Mouse (Mus musculus) liver, embryonic 16.5 days (tissue): ENCODE measurements around the gene Ehbp1l1. TPM values are rescaled to one million over a fixed set of nuclear protein-coding genes. Genes with fewer than 3 reads are reported as not detected.

Experiments used
- ATAC-seq: fragments of 200-750 bp; cut with Nextera tagmentation; 2 replicates; pipeline ENCODE4 v1.8.0; 2017; ENCODE audit warnings: low read depth, mild to moderate bottlenecking, moderate number of reproducible peaks, moderate library complexity
- H3K27ac ChIP-seq: fragments of 300-500 bp; sonication (generic); 2 replicates; pipeline ENCODE4 v1.5.1; 2014; ENCODE audit warnings: mild to moderate bottlenecking, low read length
- H3K27me3 ChIP-seq: fragments of 300-500 bp; sonication (generic); 2 replicates; pipeline ENCODE4 v1.6.1; 2014; ENCODE audit warnings: low read depth, low read length, mixed read lengths; ENCODE audit not compliant: control insufficient read depth, insufficient read depth
- H3K36me3 ChIP-seq: fragments of 300-500 bp; sonication (generic); 2 replicates; pipeline ENCODE4 v1.6.1; 2014; ENCODE audit warnings: mild to moderate bottlenecking; ENCODE audit not compliant: control insufficient read depth, insufficient read depth
- H3K4me1 ChIP-seq: fragments of 300-500 bp; sonication (generic); 2 replicates; pipeline ENCODE4 v1.6.1; 2014; ENCODE audit warnings: low read depth, low read length, mixed read lengths; ENCODE audit not compliant: control insufficient read depth
- H3K4me2 ChIP-seq: fragments of 300-500 bp; sonication (generic); 2 replicates; pipeline ENCODE4 v1.6.1; 2014; ENCODE audit warnings: low read depth, low read length, mixed read lengths
- H3K4me3 ChIP-seq: fragments of 300-500 bp; sonication (generic); 2 replicates; pipeline ENCODE4 v1.5.1; 2014; ENCODE audit warnings: low read depth, mild to moderate bottlenecking, low read length
- H3K9ac ChIP-seq: fragments of 300-500 bp; sonication (generic); 2 replicates; pipeline ENCODE4 v1.6.1; 2014; ENCODE audit warnings: low read depth, low read length
- H3K9me3 ChIP-seq: fragments of 300-500 bp; sonication (generic); replicated peaks from 2 replicates; pipeline ENCODE4 v1.6.1; 2016; ENCODE audit warnings: low read length; ENCODE audit not compliant: control insufficient read depth
- WGBS: fragments of 180-500 bp; shearing (Covaris S2); extraction: QIAGEN DNeasy Blood & Tissue Kit; methylation state at CpG from one replicate; pipeline ENCODE4 v1.1.7; 2014; ENCODE audit not compliant: insufficient replicate concordance; 5-methylcytosine and 5-hydroxymethylcytosine counted together
- polyA plus RNA-seq: library from polyadenylated mRNA; unstranded; fragments of >200 nt; fragmentation: Nextera tagmentation; extraction: Ambion mirVana; gene quantifications from 2 replicates; pipeline ENCODE4 v1.2.1, GENCODE M21; 2015

Gene Ehbp1l1
- polyA plus RNA-seq, 1 experiment from 2014 or later: 105 TPM

DNA sequence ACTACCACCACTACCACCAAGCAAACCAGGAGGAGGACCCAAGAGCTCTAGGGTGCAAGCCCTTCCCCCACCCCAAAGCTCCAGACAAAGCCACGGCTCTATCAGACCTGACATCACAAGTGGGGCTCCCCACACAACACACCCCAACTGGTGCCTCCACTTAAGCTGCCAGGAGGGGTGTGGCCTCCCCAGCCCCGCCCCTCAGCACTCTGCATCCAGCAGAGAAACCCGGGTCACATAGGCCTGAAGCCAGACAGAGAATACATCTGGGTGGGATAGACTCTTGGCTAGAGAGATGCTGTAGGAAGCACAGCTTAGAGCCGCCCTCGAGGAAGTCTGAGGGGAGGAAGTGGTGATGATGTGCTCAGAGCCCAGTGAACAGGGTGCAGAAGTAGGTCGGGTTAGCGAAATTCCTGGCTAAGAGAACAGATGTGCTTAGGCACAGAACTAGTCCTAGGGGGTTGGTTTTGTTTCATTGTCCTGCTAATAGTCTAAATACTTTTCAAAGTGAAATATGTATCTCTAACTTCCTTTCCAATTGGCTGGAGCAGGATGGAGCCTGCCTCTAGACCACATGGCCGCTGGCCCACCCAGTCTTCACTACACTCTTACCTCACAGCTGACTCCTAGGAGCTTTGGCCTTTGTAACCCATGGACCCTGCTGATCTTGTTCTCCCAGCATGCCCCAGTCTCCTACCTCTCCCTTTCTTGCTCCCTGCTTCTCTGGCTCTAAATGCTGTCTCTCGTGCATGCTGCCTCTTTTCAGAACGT, 21.1 kb downstream of the Ehbp1l1 start:
- Histone ChIP-seq H3K4me2 (peak overlapping the region; percentile 58), H3K9me3 (no peaks in the 10 kb centered on the region), H3K4me1 (peaks cover 28% of the 10 kb centered on the region), H3K4me3 (peak overlapping the region; percentile 32), H3K27ac (peak overlapping the region; percentile 88), H3K36me3 (peaks cover 66% of the 10 kb centered on the region), H3K27me3 (no peaks in the 10 kb centered on the region), H3K9ac (peak overlapping the region; percentile 54)
- peak; percentile 77 for ATAC-seq
- WGBS: 41% methylated on average over 10 of the region's 10 CpGs

DNA sequence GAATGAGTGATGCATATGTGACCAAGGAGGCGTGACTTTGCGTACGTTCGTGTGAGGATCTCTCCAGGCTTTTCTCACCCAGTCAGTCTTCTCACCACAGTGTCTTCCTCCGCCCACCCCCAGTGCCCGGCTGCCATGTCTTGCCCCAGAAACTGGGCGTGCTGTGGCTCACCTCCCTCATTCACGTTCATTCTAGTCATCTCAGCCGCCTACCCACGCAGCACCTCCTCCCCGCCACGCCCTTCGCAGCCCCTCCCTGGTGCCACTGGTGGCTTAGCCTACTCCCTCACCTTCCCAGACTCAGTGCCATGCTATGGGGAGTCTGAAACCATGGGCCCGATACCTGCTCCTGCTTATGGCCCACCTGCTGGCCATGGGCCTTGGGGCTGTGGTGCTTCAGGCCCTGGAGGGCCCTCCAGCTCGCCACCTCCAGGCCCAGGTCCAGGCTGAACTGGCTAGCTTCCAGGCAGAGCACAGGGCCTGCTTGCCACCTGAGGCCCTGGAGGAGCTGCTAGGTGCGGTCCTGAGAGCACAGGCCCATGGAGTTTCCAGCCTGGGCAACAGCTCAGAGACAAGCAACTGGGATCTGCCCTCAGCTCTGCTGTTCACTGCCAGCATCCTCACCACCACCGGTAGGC, 21.8 kb downstream of the Ehbp1l1 start, which contains the start of gene Kcnk7:
Gene Kcnk7 (plus strand): TSS at position 205 of the 638 bp plus-strand sequence.
- H3K4me2 ChIP-seq: peak within 1 kb of the TSS; percentile 58
- H3K36me3 ChIP-seq: peaks cover 63% of the 10 kb centered on the region
- peaks cover 28% of the 10 kb centered on the region for H3K4me1 ChIP-seq
- no peaks in the 10 kb centered on the region for H3K9me3 ChIP-seq
- no peaks in the 10 kb centered on the region for H3K27me3 ChIP-seq
- peak within 1 kb of the TSS; percentile 88 for H3K27ac ChIP-seq
- ATAC-seq: peak; percentile 68
- H3K4me3 ChIP-seq: peak within 1 kb of the TSS; percentile 32
- peak within 1 kb of the TSS; percentile 54 for H3K9ac ChIP-seq
- WGBS: 49% methylated on average over 17 of the region's 17 CpGs

DNA sequence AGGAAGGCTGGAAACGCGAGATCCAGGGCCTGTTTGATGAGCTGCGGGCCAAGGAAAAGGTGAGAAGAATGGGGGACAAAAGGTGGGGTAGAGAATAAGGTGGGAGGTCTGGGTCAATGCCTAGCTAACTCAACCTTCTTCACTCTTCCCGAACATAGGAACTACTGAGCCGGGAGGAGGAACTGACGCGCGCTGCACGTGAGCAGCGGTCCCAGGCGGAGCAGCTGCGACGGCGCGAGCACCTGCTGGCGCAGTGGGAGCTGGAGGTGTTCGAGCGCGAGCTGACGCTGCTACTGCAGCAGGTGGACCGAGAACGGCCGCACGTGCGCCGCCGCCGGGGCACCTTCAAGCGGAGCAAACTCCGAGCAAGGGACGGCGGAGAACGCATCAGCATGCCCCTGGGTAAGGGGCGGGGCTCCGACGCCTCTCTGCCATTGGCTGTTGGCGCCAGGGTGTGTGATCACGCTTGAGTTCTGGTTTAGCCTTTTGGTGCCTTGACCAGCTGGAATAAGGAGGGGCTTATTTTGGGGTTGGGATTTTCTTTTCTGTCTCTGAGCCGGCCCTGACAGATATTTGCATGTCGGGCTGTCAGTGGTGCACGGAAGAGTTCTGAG, 30.2 kb downstream of the Ehbp1l1 start:
- ATAC-seq: no peak
- Histone ChIP-seq H3K27ac (no peak overlapping the region), H3K36me3 (peaks cover 53% of the 10 kb centered on the region), H3K9me3 (no peaks in the 10 kb centered on the region), H3K4me3 (no peak overlapping the region), H3K4me2 (no peak overlapping the region), H3K27me3 (no peaks in the 10 kb centered on the region), H3K9ac (no peak overlapping the region), H3K4me1 (peaks cover 28% of the 10 kb centered on the region)
- 79% methylated on average over 41 of the region's 41 CpGs for WGBS

DNA sequence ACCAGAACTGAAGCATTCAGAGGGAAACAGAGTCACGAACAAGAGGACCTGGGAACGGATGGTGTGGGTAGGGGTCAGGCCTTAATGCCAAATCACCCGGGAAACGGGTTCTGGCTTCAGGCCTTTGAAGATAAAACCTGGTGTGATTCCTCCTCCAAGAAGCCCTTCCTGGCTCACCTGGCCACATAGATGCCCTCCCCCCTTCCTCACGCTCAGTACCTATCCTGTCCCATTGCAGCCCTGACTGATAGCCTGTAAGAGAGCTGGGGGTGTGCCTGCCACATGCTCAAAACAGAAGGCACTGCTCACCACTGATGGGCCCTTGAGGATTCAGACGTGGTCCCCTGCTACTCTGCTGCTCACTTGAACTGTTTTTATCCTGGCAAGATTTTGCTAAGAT, 32.3 kb downstream of the Ehbp1l1 start:
- Histone ChIP-seq H3K27me3 (no peaks in the 10 kb centered on the region), H3K27ac (no peak overlapping the region), H3K9me3 (no peaks in the 10 kb centered on the region), H3K4me1 (peaks cover 40% of the 10 kb centered on the region), H3K4me2 (no peak overlapping the region), H3K36me3 (peaks cover 38% of the 10 kb centered on the region), H3K4me3 (no peak overlapping the region), H3K9ac (no peak overlapping the region)
- WGBS: 81% methylated on average over 6 of the region's 6 CpGs
- no peak for ATAC-seq

DNA sequence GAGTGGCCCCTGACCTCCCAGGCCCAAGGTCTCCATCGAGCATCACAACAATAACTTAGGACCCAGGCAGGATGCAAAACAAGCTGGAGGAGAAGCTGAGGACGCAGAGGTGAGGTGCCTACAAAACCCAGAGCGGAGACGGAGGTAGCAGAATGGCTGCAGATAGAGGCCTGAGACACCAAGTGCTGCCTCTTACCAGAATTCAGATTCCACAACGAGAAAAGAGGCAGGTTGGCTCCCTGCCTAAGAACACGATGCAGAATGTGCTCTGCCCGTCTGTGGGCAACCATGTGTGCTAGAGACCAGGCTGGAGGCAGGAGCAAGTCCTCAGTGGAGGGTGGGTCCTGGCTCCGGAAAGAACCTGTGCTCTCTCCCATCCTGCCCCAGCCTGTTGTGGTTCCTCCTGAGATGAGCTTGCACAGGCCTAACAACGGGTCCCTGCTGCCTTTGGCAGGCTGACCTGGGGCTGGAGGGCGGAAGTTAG, 33.2 kb downstream of the Ehbp1l1 start:
- no peaks in the 10 kb centered on the region for H3K27me3 ChIP-seq
- peaks cover 42% of the 10 kb centered on the region for H3K4me1 ChIP-seq
- 54% methylated on average over 10 of the region's 10 CpGs for WGBS
- peak overlapping the region; percentile 95 for H3K4me3 ChIP-seq
- peak overlapping the region; percentile 100 for H3K4me2 ChIP-seq
- H3K36me3 ChIP-seq: peaks cover 30% of the 10 kb centered on the region
- no peaks in the 10 kb centered on the region for H3K9me3 ChIP-seq
- ATAC-seq: no peak
- peak overlapping the region; percentile 76 for H3K27ac ChIP-seq
- peak overlapping the region; percentile 99 for H3K9ac ChIP-seq

DNA sequence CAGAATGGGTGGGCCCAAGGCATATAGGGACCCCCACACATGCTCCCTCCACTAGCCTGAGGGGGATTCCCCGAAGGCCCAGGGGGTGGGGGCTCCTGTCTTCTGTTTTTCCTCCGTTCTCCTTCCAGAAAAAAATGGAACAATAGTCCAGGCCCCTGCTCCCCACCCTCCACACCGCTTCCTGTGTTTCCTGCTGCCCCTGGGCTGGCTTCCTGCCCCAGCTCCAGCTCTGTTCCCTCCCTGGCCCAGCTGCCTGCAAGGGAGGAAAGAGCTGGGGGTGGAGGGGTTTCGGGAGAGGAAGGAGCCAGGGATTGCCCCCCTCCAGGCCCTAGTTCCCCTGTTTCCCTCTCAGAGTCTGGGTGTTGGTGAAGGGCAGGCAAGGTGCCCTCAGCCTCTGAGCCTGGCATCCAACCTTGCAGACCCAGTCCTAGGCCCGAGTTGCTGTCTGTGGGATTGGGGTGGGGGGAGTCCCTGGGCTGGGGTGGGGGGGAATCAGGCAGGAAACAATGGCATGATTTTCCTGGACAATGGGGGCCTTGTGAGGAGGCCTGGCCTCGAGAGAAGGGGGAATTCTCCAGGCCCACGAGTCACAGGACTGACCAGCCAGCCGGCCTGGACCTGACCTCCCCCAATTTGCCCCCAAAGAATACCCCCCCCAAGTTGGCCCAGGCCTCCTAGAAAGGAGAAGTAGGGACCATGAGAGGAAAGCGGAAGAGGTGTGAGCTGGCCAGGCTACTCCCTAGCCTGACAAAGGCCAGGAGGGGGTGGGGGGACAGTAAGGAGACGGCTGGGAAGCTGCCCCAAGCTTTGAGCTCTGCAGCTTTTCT, 33.8 kb downstream of the Ehbp1l1 start:
- Histone ChIP-seq H3K4me1 (peaks cover 48% of the 10 kb centered on the region), H3K4me2 (peak overlapping the region; percentile 100), H3K9me3 (no peaks in the 10 kb centered on the region), H3K27me3 (no peaks in the 10 kb centered on the region), H3K4me3 (peak overlapping the region; percentile 95), H3K9ac (peak overlapping the region; percentile 99), H3K36me3 (peaks cover 23% of the 10 kb centered on the region), H3K27ac (peak overlapping the region; percentile 76)
- no peak for ATAC-seq
- WGBS: 45% methylated on average over 10 of the region's 10 CpGs

DNA sequence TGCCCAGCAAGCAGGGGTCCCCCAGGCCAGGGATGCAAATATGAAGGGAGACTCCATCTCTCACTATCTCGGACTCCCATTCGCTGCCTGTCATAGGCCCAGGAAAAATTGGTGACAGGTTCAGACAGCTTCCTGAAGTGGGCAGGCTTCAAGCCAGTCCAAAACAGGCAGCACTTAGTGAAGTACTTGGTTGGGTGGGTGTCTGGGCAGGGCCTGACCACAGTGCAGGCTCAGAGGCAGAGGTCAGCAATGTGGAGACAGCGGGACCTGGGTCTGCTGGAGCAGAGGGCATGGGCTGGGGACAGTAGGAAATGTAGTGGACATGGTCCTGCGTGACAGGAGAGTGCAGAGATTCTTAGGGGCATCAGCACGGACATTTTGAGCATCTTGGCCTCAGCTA, 34.5 kb downstream of the Ehbp1l1 start:
- H3K36me3 ChIP-seq: peaks cover 18% of the 10 kb centered on the region

DNA sequence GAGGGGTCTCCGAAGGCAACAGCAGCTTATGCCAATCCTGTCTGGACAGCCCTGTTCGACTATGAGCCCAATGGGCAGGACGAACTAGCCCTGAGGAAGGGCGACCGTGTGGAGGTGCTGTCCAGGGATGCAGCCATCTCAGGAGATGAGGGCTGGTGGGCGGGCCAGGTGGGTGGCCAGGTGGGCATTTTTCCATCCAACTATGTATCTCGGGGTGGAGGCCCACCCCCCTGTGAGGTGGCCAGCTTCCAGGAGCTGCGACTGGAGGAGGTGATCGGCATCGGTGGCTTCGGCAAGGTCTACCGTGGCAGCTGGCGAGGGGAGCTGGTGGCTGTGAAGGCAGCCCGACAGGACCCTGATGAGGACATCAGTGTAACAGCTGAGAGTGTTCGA, 35.8 kb downstream of the Ehbp1l1 start:
- peak overlapping the region; percentile 97 for H3K27ac ChIP-seq
- peak overlapping the region; percentile 99 for H3K9ac ChIP-seq
- no peaks in the 10 kb centered on the region for H3K9me3 ChIP-seq
- H3K27me3 ChIP-seq: no peaks in the 10 kb centered on the region
- peak overlapping the region; percentile 95 for H3K4me3 ChIP-seq
- peaks cover 16% of the 10 kb centered on the region for H3K36me3 ChIP-seq
- peak overlapping the region; percentile 100 for H3K4me2 ChIP-seq
- WGBS: 45% methylated on average over 15 of the region's 15 CpGs
- peaks cover 64% of the 10 kb centered on the region for H3K4me1 ChIP-seq
- ATAC-seq: no peak

More for the DNA sequence above, 34.5 kb downstream of the Ehbp1l1 start:
- peaks cover 53% of the 10 kb centered on the region for H3K4me1 ChIP-seq
- WGBS: 58% methylated on average over 5 of the region's 5 CpGs
- H3K4me2 ChIP-seq: peak overlapping the region; percentile 100
- H3K27me3 ChIP-seq: no peaks in the 10 kb centered on the region
- H3K9me3 ChIP-seq: no peaks in the 10 kb centered on the region
- H3K9ac ChIP-seq: peak overlapping the region; percentile 99
- H3K4me3 ChIP-seq: peak overlapping the region; percentile 95
- ATAC-seq: no peak
- peak overlapping the region; percentile 76 for H3K27ac ChIP-seq
